Mouse (Mus musculus) inflammation-experienced regulatory T-cells, adult 6 months (primary cell): ENCODE results near the gene Iqsec1. TPM values are rescaled to one million over a fixed set of nuclear protein-coding genes. Genes with fewer than 3 reads are reported as not detected.
A peak's percentile ranks its signal among the peaks of the same experiment; 100 is the strongest.

Experiments
- ATAC-seq: one replicate; pipeline ENCODE4 v1.8.0; 2017
- polyA plus RNA-seq, 3 experiments: library from polyadenylated mRNA; unstranded; fragments of 100-300 nt; shearing (Covaris generic); gene quantifications; one replicate each; pipeline ENCODE4 v1.2.1; 2017

The Iqsec1 gene
- polyA plus RNA-seq: 10 to 100 TPM in 2 of 3 experiments, 1 to 10 TPM in 1; 9.8 to 12.2 (median 10.0) TPM

- peak; percentile 52 for ATAC-seq
Observed at GRCm38 (mm10) chr6:90988648-90989317, at the start of gene Iqsec1. TSS of gene Iqsec1 (minus strand) at chr6:90988685.

- no peak for ATAC-seq
Observed at GRCm38 (mm10) chr6:91028256-91028655, 39.8 kb upstream of the Iqsec1 start.

DNA sequence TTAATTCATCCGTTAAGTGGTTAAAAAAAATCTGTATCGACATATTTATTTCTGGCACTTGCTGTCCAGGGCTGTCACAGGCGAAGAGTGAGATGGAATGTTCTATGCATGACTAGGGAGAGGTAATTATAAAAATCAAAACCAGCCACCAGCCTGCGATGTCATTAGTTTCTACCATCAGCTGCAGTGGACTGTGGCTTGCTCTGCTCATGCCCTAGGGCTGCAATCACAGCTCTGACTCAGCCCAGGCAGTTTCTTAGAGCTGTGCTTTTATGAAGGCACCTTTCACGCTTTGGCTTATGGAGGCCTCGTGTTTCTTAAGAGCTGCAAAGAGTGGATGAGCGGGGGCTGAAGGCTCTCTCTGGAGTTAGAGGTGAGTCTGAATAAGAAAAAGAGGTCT lies 32.3 kb upstream of the Iqsec1 start:
- ATAC-seq: no peak

DNA sequence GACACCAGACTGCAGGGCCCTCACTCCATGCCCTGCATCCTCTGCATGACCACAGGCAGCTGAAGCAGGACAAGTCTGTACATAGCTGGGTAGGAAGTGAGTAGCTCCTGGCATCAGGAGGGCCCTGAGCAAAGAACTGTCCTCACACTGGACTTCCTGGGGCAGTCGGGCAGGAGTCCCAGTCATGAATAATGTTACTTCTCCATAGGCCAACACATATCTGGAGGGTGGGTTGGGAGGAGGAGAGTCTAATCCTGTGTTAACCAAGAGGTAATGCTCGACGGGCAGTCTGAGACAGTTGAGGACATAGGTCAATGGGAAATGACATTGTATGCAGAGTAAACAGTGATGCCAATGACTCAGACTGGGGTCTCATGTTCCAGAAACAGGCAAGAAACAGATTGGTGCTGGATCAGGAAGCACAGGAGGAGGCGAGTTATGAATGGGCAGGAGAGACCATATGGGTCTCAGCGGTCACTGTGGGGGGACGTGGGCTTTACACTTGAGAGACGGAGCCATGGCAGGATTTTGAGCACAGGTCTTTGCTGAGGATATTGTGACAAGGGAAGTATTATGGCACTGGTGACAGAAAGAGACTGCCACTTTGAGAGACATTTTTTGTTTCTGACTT lies 28.2 kb upstream of the Iqsec1 start:
- no peak for ATAC-seq

DNA sequence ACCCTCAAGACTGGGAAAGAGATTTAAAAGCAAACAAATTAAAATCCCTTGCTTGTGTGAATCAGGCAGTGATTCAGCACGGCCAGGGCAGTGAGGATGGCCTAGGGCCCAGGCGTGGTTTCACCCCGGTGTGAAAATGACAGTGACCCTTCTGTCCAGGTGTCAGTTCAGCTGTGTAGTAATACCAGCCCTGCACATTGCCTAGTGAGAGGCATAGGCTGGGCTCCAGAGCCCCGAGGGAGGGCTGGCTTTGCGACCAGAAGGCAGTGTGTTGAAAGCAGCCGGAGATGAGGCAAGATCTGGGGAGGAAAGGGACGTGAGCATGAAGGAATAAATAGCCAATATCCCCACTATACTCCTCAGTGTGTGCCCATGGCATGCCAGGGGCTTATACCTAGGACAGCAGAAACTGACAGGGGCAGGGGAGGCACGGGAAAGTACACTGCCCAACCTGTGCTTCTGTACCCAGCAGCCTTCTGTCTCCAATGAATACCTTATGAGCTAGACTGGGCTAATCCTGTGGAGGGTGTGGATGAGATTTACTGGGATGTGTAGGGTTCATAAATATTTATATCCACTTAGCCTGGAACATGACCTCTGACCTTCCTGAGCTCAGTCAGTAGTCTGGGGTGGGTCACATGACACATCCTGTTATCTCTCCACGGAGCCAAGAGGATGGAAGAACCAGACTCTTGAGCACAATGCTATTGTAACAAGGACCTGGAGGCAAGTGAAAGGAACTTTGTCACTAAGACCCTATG lies 25.9 kb upstream of the Iqsec1 start:
- ATAC-seq: no peak

DNA sequence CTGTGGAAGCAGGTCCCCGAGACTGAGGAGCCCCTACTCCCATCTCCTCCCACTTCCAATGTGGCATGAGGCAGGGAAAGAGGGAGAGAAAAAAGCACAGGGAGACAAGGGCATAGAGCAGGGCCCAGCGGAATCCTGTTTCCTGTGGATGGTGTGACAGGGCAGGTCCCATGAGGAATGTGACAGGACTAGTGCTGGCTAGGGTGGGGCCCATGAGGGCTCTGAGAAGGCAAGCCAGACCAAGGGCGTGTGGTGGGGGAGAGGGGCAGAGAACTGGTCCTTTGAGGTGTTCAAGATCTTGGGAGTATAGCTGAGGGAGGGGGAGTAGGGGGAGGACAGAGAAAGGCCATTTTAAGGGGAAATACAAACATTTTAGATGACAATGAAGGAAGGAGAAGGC lies 24.0 kb upstream of the Iqsec1 start:
- no peak for ATAC-seq

DNA sequence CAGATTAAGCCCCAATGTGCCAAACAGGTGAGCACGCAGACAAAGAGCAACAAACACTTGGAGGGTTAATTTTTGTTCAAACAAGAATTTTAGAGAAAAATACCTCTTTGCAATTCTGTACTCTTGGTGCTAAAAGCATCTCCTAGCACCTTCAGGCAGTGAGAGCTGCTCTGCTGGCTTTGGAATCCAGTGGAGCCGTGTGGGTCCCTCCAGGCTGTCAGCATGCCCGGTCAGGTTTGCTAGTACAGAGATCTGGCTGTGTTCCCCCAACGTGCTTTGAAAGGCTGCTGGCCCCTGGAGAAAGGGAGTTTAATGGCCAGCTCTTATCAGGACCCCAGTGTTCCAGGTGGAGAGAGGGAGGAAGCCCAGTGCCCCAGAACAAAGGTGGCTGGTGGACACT lies 23.1 kb upstream of the Iqsec1 start:
- no peak for ATAC-seq

DNA sequence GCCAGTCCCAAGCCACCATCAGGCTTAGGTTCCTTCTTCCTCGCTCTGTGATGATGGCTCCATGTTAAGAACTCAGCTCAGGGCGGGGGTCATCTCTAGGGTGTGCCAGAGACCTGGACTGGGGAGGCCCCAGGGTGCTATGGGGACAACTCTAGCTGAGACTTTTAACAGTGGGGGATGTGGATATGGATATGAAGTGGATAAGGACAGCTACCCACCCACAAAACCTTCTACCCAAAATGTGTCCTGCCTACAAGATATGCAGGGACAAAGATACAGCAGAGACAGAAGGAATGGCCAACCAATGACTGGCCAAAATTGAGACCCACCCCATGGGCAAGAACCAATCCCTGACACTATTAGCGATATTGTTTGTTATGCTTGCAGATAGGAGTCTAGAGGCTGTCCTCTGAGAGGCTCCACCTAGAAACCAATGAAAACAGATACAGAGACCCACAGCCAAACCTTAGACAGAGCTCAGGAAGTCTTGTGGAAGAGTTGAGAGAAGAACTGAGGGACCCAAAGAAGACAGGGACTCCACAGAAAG lies 19.9 kb upstream of the Iqsec1 start:
- ATAC-seq: no peak

DNA sequence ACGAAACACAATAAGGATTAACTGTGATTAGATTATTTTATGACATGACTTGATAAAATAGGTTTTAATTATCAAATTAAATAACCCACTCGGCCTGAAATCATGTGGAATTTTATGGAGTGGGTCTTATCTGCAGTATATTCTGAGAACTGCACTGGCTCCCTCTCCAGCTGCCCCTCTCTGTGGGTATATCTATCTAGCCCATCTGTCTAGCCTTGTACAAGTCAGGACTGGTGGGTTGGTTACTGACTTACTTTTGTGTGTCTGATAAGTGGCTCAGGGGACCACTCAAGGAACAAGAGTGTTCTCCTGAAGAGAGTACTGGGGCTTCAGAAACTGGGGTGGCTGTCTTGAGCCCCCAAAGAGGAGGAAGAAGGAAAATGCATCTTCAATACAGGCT lies 18.7 kb upstream of the Iqsec1 start:
- ATAC-seq: no peak

GRCm38 (mm10) chr6:91004157-91004556 lies 15.7 kb upstream of the Iqsec1 start:
- no peak for ATAC-seq

DNA sequence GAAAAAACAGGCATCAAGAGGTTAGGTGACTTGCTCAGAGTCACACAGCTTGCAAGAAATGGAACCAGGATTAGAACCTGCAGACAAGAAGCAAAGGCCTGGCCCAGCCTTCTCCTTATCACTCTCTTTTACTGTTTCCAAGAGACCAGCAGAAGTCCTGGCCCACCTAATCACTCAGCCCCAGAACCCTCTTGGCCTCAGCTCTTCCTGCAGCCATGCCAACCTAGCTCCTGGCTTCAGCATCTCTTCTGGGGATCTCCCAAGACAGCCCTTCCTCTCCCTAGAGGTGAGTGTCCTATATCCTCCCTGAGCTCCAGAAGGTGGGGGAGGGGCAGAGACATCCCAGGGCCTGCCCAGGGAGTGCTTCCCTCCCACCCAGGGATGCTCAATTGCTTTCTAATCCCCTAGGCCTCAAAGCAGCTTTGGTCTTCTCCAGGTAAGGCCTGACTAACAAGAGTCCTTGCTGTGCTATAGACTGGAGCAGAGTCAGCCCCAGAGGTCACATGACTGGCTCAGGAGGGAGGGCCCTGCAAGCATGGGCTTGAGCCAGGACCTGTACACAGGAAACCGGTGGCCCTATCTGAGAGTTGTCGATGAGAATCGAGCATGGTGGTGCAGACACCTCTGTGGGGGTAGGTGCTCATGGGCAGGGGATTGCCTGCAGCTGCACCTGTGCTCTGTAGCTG lies 15.0 kb upstream of the Iqsec1 start:
- ATAC-seq: no peak

DNA sequence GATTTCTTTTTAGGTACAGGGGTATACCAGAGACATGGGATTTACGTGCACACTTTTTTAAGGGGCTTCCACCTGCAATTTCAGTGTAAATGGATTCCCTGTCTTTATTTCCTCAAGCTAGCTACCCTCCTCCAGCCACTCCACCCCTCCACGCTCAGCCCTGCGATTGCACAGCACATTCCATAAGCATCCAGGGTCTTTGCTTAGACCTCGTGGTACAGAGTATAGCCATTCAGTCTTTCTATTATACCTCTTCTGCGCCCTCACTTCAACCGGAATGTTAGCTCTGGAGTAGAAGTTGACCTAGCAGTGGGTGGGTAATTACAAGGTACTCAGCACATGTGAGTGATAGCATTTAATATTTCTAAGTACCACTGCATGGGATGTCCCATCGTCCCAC lies 13.1 kb upstream of the Iqsec1 start:
- ATAC-seq: no peak

DNA sequence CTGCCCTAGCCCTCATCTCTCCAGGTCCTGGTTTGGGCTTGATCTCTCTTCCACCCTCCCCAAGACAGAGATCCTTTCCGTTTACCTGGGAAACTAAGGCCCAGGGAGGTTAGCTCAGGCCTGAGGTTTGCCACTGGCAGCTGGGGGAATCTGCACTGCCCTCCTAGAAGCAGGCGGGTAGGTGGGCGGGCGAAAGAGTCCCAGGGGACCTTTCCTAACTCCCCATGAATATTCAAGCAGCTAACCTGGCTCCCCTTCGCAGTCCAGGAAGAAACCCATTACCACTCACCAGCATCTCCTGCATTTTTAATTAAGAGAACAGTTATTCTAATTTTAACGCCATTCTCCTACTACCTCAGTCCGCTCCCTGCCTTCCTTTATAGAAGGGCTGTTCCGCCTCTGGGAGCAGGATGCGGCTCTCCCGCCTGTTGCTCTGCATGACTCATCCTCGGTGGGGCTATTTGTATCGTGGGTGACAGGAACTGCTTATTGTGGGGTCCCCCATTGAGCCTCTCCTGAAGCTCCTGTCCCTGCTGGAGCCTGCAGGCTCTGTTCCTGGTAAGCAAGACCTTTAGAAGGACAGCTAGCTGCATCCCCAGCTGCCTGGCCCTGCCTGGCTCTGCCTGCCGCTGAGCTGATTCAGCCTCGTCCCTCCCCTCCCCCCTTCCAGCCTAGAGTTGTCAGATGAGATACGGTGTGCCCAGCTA lies 12.5 kb upstream of the Iqsec1 start:
- ATAC-seq: no peak

DNA sequence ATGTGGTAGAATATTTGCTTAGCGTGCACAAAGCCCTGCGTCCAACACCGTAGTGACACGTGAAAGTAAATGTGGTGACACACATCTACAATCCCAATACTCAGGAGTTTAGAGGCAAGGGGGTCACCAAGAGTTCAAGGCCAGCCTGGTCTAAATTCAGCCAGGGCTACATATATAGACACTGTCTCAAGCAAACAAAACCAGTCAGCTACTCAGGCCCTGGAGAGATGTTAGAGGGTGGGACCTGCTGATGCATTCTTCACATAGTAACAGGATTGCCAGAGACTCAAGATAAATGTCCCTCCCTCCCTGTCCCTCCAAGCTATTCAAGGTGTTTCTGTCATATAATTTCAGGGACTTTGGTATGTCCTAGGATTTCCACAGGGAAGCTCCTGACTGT lies 10.7 kb upstream of the Iqsec1 start:
- ATAC-seq: no peak

- no peak for ATAC-seq
Observed at GRCm38 (mm10) chr6:90997025-90997424, 8.5 kb upstream of the Iqsec1 start.

GRCm38 (mm10) chr6:90996181-90996580 lies 7.7 kb upstream of the Iqsec1 start:
- ATAC-seq: no peak

- peak; percentile 14 for ATAC-seq
Observed at GRCm38 (mm10) chr6:90988299-90988625, 223 bp downstream of the Iqsec1 start.

- ATAC-seq: no peak
Observed at GRCm38 (mm10) chr6:90987561-90988298, 755 bp downstream of the Iqsec1 start.

- no peak for ATAC-seq
Observed at GRCm38 (mm10) chr6:90984101-90984500, 4.4 kb downstream of the Iqsec1 start.

DNA sequence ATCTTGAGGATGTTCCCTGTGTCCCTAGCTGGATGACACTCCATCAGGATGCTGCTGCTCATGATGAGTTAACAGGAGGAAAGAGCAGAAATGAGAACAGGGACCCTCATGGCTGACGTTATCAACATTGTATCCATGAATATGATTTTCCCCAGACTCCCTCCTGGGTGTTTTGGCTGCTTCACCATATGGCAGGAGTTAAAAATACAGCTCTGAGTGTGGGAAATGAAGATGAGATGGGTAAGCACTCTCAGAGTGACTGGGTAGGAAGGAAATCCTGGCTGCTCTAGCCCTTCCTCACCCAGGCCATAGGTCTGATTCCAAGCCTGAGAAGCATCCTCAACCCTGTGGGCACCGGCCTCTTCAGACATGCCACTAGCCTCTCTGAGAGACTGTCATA lies 14.2 kb downstream of the Iqsec1 start:
- ATAC-seq: no peak

DNA sequence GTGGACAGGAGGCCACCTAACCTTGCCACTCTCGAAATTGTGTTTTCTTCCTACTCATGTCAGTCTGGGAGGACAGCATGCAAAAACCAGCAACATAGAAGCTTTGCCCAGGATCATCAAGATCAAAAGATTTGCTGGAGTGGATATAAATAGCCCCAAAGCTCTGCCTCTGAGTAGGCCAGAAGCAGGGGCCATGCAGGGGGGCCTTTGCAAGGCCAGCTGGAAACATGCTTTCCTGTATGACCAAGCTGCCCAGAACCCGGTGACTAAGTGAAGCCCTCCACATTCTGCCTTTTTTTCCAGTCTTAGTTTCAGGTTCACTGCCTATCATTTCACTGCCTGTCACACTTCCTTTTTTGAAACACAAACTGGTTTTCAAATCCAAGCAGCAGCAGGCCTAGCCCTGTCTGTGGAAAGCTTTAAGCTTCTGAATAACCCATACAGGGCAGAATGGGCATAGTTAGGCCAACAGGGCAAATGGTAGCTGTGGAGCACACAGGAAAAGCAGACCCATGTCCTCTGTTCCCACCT lies 19.1 kb downstream of the Iqsec1 start:
- ATAC-seq: no peak
